Mouse (Mus musculus) frontal cortex, postnatal 25 days (tissue): ENCODE results near the gene Peli1.
"Not testable (repeated sequence)": the region's sequence is repeated elsewhere in the genome, so short reads cannot be mapped to it uniquely, and the experiment has no call there.

Experiments used
- DNase-seq, 2 experiments: peaks; one replicate each; pipeline ENCODE4 v3.0.0; 2022; ENCODE audit warnings: low spot score in 2 of 2

Peli1 gene

DNA sequence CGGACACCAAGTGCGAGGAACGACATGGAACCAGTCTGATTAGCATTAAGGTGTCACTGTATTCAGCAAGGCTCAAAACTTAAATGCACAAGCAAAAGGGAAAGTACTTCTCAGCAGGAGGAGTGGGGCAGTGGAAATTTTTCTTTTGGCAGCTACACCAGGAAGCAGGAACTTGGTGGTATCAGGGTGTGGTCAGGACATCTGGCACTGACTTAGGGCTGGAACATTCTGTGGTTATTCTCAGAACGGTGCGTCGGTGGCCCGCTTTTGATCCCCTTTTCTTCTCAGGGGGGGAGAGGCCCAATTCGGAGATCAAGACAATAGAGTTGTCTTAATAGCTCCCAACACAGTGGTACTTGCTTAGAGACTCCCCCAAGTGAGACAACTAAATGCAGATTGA lies 100.7 kb downstream of the Peli1 start:
- DNase-seq: not testable (repeated sequence)

DNA sequence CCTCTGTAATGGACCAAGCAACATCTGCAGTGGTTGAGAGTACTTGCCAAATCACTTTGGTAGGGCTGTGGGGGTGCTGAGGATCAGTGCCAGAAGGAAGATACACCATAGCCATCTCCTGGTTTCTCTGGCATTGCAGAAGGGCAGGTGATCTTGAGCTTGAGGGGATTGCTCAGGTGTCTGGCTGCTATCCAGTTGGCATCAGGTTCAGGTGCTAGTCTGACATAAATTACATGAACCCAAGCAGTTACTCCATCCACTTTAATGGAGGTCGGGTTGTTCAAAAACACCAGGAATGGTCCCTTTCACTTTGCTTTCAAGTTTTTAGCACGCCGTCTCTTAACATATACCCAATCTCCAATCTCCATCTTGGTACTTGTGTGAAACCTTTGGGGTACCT lies 103.8 kb downstream of the Peli1 start:
- no peak for DNase-seq
